Mouse (Mus musculus): ENCODE measurements around the gene Ap1s2. TPM values are rescaled to one million over a fixed set of nuclear protein-coding genes. Genes with fewer than 3 reads are reported as not detected.

Ap1s2 gene
- polyA plus RNA-seq (2012; rRNA removed), result 1.9 and 4.6 TPM in 2 replicates

GRCm38 (mm10) chrX:163908337-163909250 is at the start of gene Ap1s2:
Gene Ap1s2, plus strand, starts transcription at chrX:163909017.

GRCm38 (mm10) chrX:163958467-163958875 is 49.7 kb downstream of the Ap1s2 start, which contains the start of gene Zrsr2:
Gene Zrsr2, minus strand, starts transcription at chrX:163958661.

Other genes with a start within 250 kb of the Ap1s2 start
- 0.35 and 0.41 TPM in 2 replicates for gene Rnf138rt1, start 147.7 kb upstream of the Ap1s2 start, polyA plus RNA-seq (2012; rRNA removed)
- 10.3 and 12.7 TPM in 2 replicates for gene Zrsr2, start 49.6 kb downstream of the Ap1s2 start, polyA plus RNA-seq (2012; rRNA removed)
- 4.5 and 4.9 TPM in 2 replicates for gene Car5b, start 119.0 kb downstream of the Ap1s2 start, polyA plus RNA-seq (2012; rRNA removed)
- 14.0 and 15.9 TPM in 2 replicates for gene Siah1b, start 167.5 kb downstream of the Ap1s2 start, polyA plus RNA-seq (2012; rRNA removed)
- not detected in 2 replicates for gene Cltrn, start 179.8 kb downstream of the Ap1s2 start, polyA plus RNA-seq (2012; rRNA removed)
- 0.31 and 0.58 TPM in 2 replicates for gene Ace2, start 230.3 kb downstream of the Ap1s2 start, polyA plus RNA-seq (2012; rRNA removed)

Measured in ovary, adult 2 months (tissue).